Mouse (Mus musculus) left cerebral cortex, adult 18-20 months (tissue): Measurements from ENCODE around the gene Etv3. TPM values are rescaled to one million over a fixed set of nuclear protein-coding genes. Genes with fewer than 3 reads are reported as not detected.
"Not testable (repeated sequence)": the region's sequence is repeated elsewhere in the genome, so short reads cannot be mapped to it uniquely, and the experiment has no call there.

Experiments used
- DNase-seq, 2 experiments: peaks; one replicate each; pipeline ENCODE4 v3.0.0; 2021 to 2022; ENCODE audit warnings: low spot score in 2 of 2, mixed read lengths in 1 of 2
- total RNA-seq, 2 experiments: library from RNA; stranded (reverse); gene quantifications; 2 replicates each; pipeline ENCODE4 v1.2.3; 2021

Etv3 gene
- total RNA-seq, 2 experiments from 2014 or later = 28.0 to 28.1 TPM

DNA sequence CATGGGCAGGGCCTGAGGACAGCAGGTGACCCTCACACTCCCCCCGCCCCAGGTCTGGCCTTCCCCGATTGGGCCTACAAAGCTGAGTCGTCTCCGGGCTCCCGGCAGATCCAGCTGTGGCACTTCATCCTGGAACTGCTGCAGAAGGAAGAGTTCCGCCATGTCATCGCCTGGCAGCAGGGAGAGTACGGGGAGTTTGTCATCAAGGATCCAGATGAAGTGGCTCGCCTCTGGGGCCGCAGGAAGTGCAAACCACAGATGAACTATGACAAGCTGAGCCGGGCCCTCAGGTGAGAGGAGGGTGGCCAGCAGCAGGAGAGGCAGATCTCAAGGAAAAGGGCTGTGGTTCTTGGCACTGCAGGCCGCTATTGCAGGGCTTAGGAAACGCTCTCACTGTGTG lies 29.7 kb downstream of the Etv3 start:
- DNase-seq = not testable (repeated sequence)

DNA sequence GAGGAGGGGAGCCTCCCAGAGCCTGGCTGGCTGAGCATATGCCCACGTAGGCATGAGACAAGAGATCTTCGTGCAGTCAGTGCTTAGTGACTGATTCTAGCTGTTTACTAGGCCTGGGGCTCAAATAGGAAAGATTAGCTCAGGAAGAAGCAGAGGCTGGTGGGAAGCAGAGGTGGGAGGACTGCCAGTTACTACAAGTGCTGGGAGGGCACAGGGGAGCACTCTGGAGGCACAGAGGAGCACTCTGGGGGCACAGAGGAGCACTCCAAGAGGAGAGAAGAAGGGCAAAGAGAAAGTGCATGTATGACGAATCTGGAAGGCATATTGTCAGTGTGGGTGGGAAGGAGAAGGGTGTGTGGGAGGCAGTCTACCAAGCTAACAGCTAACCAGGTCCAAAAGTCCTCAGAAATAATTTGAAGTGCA lies 30.9 kb downstream of the Etv3 start:
- DNase-seq = peak; percentile 23 to 50

DNA sequence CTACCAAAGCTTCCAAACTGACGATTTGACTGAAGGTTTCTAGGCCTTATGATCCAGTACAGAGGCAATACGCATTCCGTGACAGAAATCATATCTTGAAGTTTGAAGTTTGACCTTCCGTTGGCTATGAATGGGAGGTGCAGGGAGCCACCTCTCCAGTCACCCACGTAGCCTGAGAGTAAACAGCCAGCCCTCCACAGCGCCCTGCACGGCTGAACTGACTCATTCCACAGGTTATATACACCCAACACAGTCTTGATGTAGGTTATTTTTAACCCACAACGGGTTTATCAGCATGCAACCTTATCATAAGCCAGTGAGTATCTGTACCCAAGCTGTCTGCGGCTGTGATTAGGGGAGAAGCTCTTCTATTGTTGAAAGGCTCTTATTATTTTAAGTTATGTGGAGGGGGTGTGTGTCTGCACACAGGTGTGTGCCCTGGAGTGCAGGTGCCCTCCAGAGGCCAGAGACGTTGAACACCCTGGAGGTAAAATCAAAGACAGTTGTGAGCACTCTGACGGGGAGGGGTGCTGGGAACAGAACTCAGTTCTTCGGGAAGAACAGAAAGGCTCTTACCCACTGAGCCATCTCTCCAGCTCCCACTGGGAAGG lies 31.6 kb downstream of the Etv3 start:
- no peak for DNase-seq

DNA sequence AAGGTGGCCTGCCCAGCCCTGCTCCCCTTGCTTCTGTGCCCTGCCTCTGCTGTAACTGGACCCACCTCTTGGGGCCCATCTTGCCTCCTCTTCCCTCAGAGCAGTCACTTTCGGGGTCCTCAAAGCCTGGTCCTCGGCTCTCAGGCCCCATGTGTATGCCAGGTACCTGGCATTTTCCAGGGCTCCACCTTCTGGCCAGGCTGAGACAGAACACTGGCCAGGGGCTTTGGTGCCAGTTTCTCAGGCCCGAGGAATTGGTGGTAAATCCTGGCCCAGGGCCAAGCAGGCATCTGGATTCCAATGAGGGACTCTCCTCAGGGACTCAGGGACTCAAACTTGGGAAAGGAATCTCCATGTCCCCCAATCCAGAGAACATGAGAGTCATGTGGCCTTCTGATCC lies 34.9 kb downstream of the Etv3 start:
- DNase-seq = no peak

DNA sequence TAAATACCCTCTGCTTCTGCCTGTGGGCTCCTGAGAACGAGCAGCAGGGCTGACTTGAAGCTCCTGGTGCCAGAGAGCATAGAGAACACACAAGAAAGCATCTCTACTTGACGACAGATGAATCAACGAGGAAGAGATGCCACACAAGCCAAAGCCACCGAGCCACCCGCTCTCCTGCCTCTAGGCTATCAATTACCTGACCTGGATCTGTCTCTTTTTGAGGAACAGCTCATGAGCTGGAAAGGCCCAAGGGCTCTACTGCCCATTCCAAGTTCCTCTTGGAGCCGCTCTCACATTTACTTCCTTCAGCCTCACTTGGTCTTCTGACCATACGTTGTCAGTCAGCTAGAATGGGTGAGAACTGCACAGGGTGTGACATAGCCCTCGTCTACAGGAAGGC lies 36.2 kb downstream of the Etv3 start:
- no peak for DNase-seq

DNA sequence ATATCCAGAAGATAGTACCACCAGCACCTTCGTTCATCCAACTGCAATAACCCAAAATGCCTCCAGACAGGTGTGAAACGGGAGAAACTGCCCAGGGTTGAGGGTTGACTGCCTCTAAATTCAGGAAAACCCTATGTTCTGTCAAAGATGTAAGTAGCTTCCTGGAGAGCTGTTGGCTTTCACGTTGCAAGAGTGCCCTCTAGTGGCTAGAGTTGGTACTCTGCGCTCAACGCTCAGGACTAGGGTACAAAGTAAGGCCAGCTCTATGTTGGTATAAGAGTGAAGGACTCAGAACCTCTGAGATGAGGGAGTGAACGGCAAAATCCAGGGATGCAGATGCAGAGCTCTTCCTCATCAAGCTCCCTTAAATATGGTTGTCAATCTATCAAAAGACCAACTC lies 37.2 kb downstream of the Etv3 start:
- DNase-seq = peak; percentile 92 to 97

DNA sequence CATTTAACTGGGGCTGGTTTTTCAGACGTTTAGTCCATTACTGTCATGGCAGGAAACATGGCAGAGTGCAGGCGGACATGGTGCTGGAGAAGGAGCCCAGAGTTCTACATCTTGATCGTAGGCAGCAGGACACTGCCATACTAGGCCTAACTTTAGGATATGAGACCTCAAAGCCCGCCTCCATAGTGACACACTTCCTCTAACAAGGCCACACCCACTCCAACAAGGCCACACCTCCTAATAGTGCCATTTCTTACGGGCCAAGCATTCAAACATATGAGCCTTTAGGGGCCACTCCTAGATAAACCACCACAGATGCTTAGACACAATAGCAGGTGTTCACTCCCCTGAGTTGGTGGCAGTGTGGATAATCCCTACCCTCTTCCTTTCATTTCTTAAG lies 38.3 kb downstream of the Etv3 start:
- no peak for DNase-seq

DNA sequence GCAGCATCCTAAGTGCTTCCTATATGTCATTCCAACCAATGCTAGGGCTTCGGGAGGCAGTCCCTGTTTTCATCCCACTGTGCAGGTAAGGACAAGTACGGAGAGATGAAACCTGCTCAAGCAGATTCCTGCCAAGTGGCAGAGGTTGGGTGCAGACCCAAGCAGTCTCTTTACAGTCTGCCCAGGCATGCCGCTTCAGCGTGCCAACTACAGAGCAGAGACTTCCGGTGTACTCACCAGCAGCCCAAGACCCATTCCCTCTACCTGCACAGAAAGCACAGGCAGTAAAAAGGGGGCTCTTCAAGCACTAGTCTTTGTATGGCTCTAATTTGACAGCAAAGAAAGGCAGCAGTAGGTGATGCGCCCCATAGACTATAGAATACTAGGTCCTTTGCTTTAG lies 40.4 kb downstream of the Etv3 start:
- no peak for DNase-seq

DNA sequence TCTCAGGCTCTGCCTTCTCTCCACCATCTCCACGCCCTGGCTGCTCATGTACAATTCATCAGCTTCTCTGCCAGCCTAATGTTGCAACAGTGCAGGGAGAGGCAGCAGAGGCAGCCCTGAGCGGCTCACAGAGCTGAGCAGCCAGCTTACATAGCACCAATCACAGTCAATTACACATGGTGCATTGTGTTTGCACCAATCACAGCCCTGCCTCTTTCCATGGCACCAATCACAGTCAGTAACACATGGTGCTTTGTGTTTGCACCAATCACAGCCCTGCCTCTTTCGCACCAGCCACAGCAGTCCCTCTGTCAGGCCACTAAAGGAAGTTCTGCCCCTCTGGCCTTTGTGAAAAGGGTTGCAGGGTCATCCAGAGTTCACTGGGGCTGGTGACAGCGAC lies 40.9 kb downstream of the Etv3 start:
- peak; percentile 72 to 81 for DNase-seq

DNA sequence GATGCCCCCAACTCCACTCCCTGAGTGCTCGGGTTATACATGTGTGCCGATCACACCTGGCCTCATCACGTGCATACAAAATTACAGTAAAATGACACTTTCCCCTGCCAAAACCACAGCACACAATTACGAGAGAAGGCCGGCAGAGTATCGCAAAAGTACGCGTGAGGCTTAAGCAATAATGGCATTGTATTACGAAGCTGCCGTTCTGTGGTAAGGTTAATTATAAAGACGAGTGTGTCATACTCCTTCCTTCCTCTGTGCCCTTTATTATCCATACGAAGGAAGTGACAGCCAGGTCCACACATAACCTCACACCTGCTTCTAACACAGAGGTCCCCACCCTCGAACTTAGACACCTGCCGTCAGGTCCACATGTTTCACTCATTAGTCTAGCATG lies 42.3 kb downstream of the Etv3 start:
- DNase-seq = no peak

DNA sequence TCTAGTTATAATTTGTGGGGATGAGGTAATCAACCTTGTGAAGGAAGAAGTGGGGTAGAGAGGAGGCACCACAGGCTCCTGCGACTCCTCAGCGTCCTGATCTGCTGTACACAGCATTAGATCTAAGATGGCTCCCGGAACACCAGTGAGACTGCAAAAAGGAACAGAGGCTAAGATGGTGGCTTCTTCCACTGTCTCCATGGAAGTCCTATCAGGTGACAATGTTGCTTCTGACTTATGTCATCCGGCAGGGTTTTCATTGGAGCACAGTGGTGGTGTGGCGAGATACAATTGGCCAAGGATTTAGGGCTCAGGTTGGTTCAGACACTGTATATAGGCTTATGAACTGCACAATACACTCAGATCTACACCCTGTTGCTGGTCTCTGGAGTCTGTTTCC lies 43.5 kb downstream of the Etv3 start:
- no peak for DNase-seq

DNA sequence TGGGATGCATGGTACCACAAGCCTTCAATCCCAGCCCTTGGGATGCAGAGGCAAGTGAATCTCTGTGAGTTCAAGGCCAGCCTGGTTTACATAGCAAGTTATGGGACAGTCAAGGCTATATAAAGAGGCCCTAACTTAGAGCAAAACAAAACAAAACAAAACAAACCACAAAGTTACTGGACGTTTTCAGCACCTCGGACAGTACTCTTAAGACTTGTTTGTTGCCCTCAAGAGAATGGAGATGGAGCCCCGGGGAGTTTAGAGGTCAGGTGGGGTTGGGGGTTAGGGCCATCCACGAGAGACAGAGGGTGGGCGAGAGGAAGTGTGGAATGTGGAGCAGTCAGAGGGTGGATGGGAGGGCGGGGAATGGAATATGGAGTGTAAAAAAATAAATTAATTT lies 50.6 kb downstream of the Etv3 start:
- no peak for DNase-seq

DNA sequence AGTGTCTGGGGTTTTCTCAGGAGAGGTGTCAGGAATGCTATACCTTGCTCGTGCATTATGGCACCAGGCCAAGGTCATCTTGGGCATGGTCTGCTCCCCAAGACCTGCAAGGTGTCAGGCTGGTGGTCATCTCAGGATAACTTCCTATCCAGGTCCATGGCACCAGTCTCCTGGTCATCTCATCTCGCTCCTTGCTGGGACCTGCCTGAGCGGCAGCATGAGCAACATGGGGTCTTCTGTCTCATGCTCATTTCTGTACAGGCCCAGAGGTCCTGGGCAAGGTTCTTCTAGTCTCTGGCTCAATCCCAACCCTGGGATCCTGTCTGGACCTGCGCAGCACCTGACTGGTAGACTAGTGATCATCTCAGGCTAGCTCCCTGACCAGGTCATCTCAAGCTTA lies 57.1 kb downstream of the Etv3 start:
- DNase-seq = no peak

Other genes starting within 250 kb of the Etv3 start
- gene Cd5l, start 167.5 kb upstream of the Etv3 start, total RNA-seq = not detected
- under 1 TPM; 0.26 to 0.30 TPM for gene Fcrl1, start 149.0 kb upstream of the Etv3 start, total RNA-seq
- gene Fcrl5, start 89.6 kb upstream of the Etv3 start, total RNA-seq = not detected
- 10 to 100 TPM; 58.3 to 60.9 TPM for gene Arhgef11, start 92.2 kb downstream of the Etv3 start, total RNA-seq
- under 1 TPM in 1 of 2 experiments, not detected in 1; 0.79 TPM for gene Lrrc71, start 223.2 kb downstream of the Etv3 start, total RNA-seq